Mouse (Mus musculus): ENCODE data around the gene Efhd2. TPM values are rescaled to one million over a fixed set of nuclear protein-coding genes. Genes with fewer than 3 reads are reported as not detected.
A peak's percentile ranks its signal among the peaks of the same experiment; 100 is the strongest.

Gene Efhd2
- polyA plus RNA-seq, 1 experiment from 2014 or later = 78.6 TPM

- Histone ChIP-seq H3K36me3 (ENCODE audit: control insufficient read depth, insufficient read depth, low read length) (no peaks in the 10 kb centered on the region), H3K4me2 (ENCODE audit: low read length) (no peak overlapping the region), H3K4me1 (ENCODE audit: control insufficient read depth, insufficient read depth, low read depth, low read length) (no peaks in the 10 kb centered on the region), H3K9me3 (ENCODE audit: control insufficient read depth, low read length) (no peaks in the 10 kb centered on the region), H3K27ac (ENCODE audit: low read depth, low read length) (no peak overlapping the region), H3K4me3 (ENCODE audit: low read length) (no peak overlapping the region), H3K9ac (ENCODE audit: low read depth, low read length) (no peak overlapping the region), H3K27me3 (replicated peaks; ENCODE audit: control insufficient read depth, insufficient read depth, low read length) (no peaks in the 10 kb centered on the region)
- ATAC-seq = no peak
- 79% methylated on average over 9 of the region's 9 CpGs for WGBS
These were observed 10.7 kb upstream of the Efhd2 start for GRCm38 (mm10) chr4:141885451-141885850.

- ATAC-seq = no peak
- Histone ChIP-seq H3K27me3 (replicated peaks; ENCODE audit: control insufficient read depth, insufficient read depth, low read length) (no peaks in the 10 kb centered on the region), H3K4me1 (ENCODE audit: control insufficient read depth, insufficient read depth, low read depth, low read length) (no peaks in the 10 kb centered on the region), H3K9ac (ENCODE audit: low read depth, low read length) (no peak overlapping the region), H3K9me3 (ENCODE audit: control insufficient read depth, low read length) (no peaks in the 10 kb centered on the region), H3K4me2 (ENCODE audit: low read length) (no peak overlapping the region), H3K36me3 (ENCODE audit: control insufficient read depth, insufficient read depth, low read length) (no peaks in the 10 kb centered on the region), H3K27ac (ENCODE audit: low read depth, low read length) (no peak overlapping the region), H3K4me3 (ENCODE audit: low read length) (no peak overlapping the region)
- 87% methylated on average over 7 of the region's 7 CpGs for WGBS
These were observed 8.1 kb upstream of the Efhd2 start for GRCm38 (mm10) chr4:141882858-141883257.

- ATAC-seq = no peak
- Histone ChIP-seq H3K4me2 (ENCODE audit: low read length) (no peak overlapping the region), H3K9ac (ENCODE audit: low read depth, low read length) (no peak overlapping the region), H3K9me3 (ENCODE audit: control insufficient read depth, low read length) (no peaks in the 10 kb centered on the region), H3K27me3 (replicated peaks; ENCODE audit: control insufficient read depth, insufficient read depth, low read length) (no peaks in the 10 kb centered on the region), H3K4me3 (ENCODE audit: low read length) (no peak overlapping the region), H3K4me1 (ENCODE audit: control insufficient read depth, insufficient read depth, low read depth, low read length) (no peaks in the 10 kb centered on the region), H3K27ac (ENCODE audit: low read depth, low read length) (no peak overlapping the region), H3K36me3 (ENCODE audit: control insufficient read depth, insufficient read depth, low read length) (no peaks in the 10 kb centered on the region)
- 68% methylated on average over 5 of the region's 5 CpGs for WGBS
These were observed 7.2 kb upstream of the Efhd2 start for GRCm38 (mm10) chr4:141881950-141882349.

- H3K27ac ChIP-seq (ENCODE audit: low read depth, low read length) = no peak overlapping the region
- no peak overlapping the region for H3K4me3 ChIP-seq (ENCODE audit: low read length)
- 69% methylated on average over 10 of the region's 10 CpGs for WGBS
- no peaks in the 10 kb centered on the region for H3K36me3 ChIP-seq (ENCODE audit: control insufficient read depth, insufficient read depth, low read length)
- H3K27me3 ChIP-seq (replicated peaks; ENCODE audit: control insufficient read depth, insufficient read depth, low read length) = no peaks in the 10 kb centered on the region
- H3K4me2 ChIP-seq (ENCODE audit: low read length) = no peak overlapping the region
- no peak overlapping the region for H3K9ac ChIP-seq (ENCODE audit: low read depth, low read length)
- no peaks in the 10 kb centered on the region for H3K9me3 ChIP-seq (ENCODE audit: control insufficient read depth, low read length)
- no peak for ATAC-seq
- H3K4me1 ChIP-seq (ENCODE audit: control insufficient read depth, insufficient read depth, low read depth, low read length) = no peaks in the 10 kb centered on the region
These were observed 6.7 kb upstream of the Efhd2 start for GRCm38 (mm10) chr4:141881289-141881914.

- Histone ChIP-seq H3K36me3 (ENCODE audit: control insufficient read depth, insufficient read depth, low read length) (no peaks in the 10 kb centered on the region), H3K4me2 (ENCODE audit: low read length) (no peak overlapping the region), H3K27me3 (replicated peaks; ENCODE audit: control insufficient read depth, insufficient read depth, low read length) (no peaks in the 10 kb centered on the region), H3K9me3 (ENCODE audit: control insufficient read depth, low read length) (no peaks in the 10 kb centered on the region), H3K9ac (ENCODE audit: low read depth, low read length) (no peak overlapping the region), H3K27ac (ENCODE audit: low read depth, low read length) (no peak overlapping the region), H3K4me3 (ENCODE audit: low read length) (no peak overlapping the region), H3K4me1 (ENCODE audit: control insufficient read depth, insufficient read depth, low read depth, low read length) (peaks cover 9% of the 10 kb centered on the region)
- 73% methylated on average over 9 of the region's 9 CpGs for WGBS
- ATAC-seq = no peak
These were observed 5.2 kb upstream of the Efhd2 start for GRCm38 (mm10) chr4:141879875-141880274.

- no peak overlapping the region for H3K4me3 ChIP-seq (ENCODE audit: low read length)
- WGBS = 75% methylated on average over 4 of the region's 4 CpGs
- ATAC-seq = no peak
These were observed 4.4 kb upstream of the Efhd2 start for GRCm38 (mm10) chr4:141879074-141879473.

GRCm38 (mm10) chr4:141878621-141879020, 3.9 kb upstream of the Efhd2 start:
- H3K4me3 ChIP-seq (ENCODE audit: low read length) = no peak overlapping the region
- ATAC-seq = no peak
- 72% methylated on average over 7 of the region's 7 CpGs for WGBS

More at GRCm38 (mm10) chr4:141879074-141879473, 4.4 kb upstream of the Efhd2 start:
- H3K4me2 ChIP-seq (ENCODE audit: low read length) = no peak overlapping the region
- H3K4me1 ChIP-seq (ENCODE audit: control insufficient read depth, insufficient read depth, low read depth, low read length) = peaks cover 11% of the 10 kb centered on the region
- H3K9ac ChIP-seq (ENCODE audit: low read depth, low read length) = no peak overlapping the region
- no peaks in the 10 kb centered on the region for H3K9me3 ChIP-seq (ENCODE audit: control insufficient read depth, low read length)
- H3K36me3 ChIP-seq (ENCODE audit: control insufficient read depth, insufficient read depth, low read length) = no peaks in the 10 kb centered on the region
- no peaks in the 10 kb centered on the region for H3K27me3 ChIP-seq (replicated peaks; ENCODE audit: control insufficient read depth, insufficient read depth, low read length)
- no peak overlapping the region for H3K27ac ChIP-seq (ENCODE audit: low read depth, low read length)

GRCm38 (mm10) chr4:141875481-141876108, 875 bp upstream of the Efhd2 start:
- no peaks in the 10 kb centered on the region for H3K9me3 ChIP-seq (ENCODE audit: control insufficient read depth, low read length)
- H3K36me3 ChIP-seq (ENCODE audit: control insufficient read depth, insufficient read depth, low read length) = no peaks in the 10 kb centered on the region
- peaks cover 43% of the 10 kb centered on the region for H3K4me1 ChIP-seq (ENCODE audit: control insufficient read depth, insufficient read depth, low read depth, low read length)
- ATAC-seq = peak; percentile 5
- H3K4me3 ChIP-seq (ENCODE audit: low read length) = peak overlapping the region; percentile 85
- no peaks in the 10 kb centered on the region for H3K27me3 ChIP-seq (replicated peaks; ENCODE audit: control insufficient read depth, insufficient read depth, low read length)
- peak overlapping the region; percentile 77 for H3K27ac ChIP-seq (ENCODE audit: low read depth, low read length)
- peak overlapping the region; percentile 93 for H3K9ac ChIP-seq (ENCODE audit: low read depth, low read length)
- H3K4me2 ChIP-seq (ENCODE audit: low read length) = peak overlapping the region; percentile 97
- 7% methylated on average over 8 of the region's 8 CpGs for WGBS

More at GRCm38 (mm10) chr4:141878621-141879020, 3.9 kb upstream of the Efhd2 start:
- Histone ChIP-seq H3K4me1 (ENCODE audit: control insufficient read depth, insufficient read depth, low read depth, low read length) (peaks cover 13% of the 10 kb centered on the region), H3K9ac (ENCODE audit: low read depth, low read length) (no peak overlapping the region), H3K9me3 (ENCODE audit: control insufficient read depth, low read length) (no peaks in the 10 kb centered on the region), H3K27ac (ENCODE audit: low read depth, low read length) (no peak overlapping the region), H3K27me3 (replicated peaks; ENCODE audit: control insufficient read depth, insufficient read depth, low read length) (no peaks in the 10 kb centered on the region), H3K36me3 (ENCODE audit: control insufficient read depth, insufficient read depth, low read length) (no peaks in the 10 kb centered on the region), H3K4me2 (ENCODE audit: low read length) (no peak overlapping the region)

GRCm38 (mm10) chr4:141874111-141874600, 564 bp downstream of the Efhd2 start:
- no peaks in the 10 kb centered on the region for H3K36me3 ChIP-seq (ENCODE audit: control insufficient read depth, insufficient read depth, low read length)
- H3K4me2 ChIP-seq (ENCODE audit: low read length) = peak overlapping the region; percentile 97
- peak overlapping the region; percentile 77; the same call in 1 of the 2 replicates for H3K27ac ChIP-seq (ENCODE audit: low read depth, low read length)
- no peaks in the 10 kb centered on the region for H3K27me3 ChIP-seq (replicated peaks; ENCODE audit: control insufficient read depth, insufficient read depth, low read length)
- H3K4me3 ChIP-seq (ENCODE audit: low read length) = peak overlapping the region; percentile 85
- peak overlapping the region; percentile 93 for H3K9ac ChIP-seq (ENCODE audit: low read depth, low read length)
- H3K4me1 ChIP-seq (ENCODE audit: control insufficient read depth, insufficient read depth, low read depth, low read length) = peaks cover 52% of the 10 kb centered on the region
- peak; percentile 12 for ATAC-seq
- H3K9me3 ChIP-seq (ENCODE audit: control insufficient read depth, low read length) = no peaks in the 10 kb centered on the region
- whole genome bisulfite sequencing = 1% methylated on average over 18 of the region's 19 CpGs
